Mouse (Mus musculus): ENCODE data around the gene Srsf1. TPM values are rescaled to one million over a fixed set of nuclear protein-coding genes. Genes with fewer than 3 reads are reported as not detected.

Gene Srsf1
- polyA plus RNA-seq, 1 experiment, result 247 TPM

- 94% methylated on average over 1 of the region's 1 CpGs for WGBS
- TF ChIP-seq CTCF (IDR thresholded peaks at IDR 0.05; ENCODE audit: borderline replicate concordance, control insufficient read depth, extremely low read depth, insufficient read depth, low read length, poor library complexity), result no peak
- TF ChIP-seq POLR2A (IDR thresholded peaks at IDR 0.05; ENCODE audit: control insufficient read depth, extremely low read depth, insufficient read depth, low read length, poor library complexity), result no peak
- H3K36me3 ChIP-seq (ENCODE audit: control insufficient read depth, insufficient read depth, low read length), result peaks cover 66% of the 10 kb centered on the region
Observed at GRCm38 (mm10) chr11:88075701-88076100, 28.5 kb downstream of the Srsf1 start.

GRCm38 (mm10) chr11:88076394-88076793, 29.2 kb downstream of the Srsf1 start:
- Histone ChIP-seq H3K4me1 (replicated peaks; ENCODE audit: control insufficient read depth, insufficient read depth, low read length) (peaks cover 10% of the 10 kb centered on the region), H3K27ac (ENCODE audit: control insufficient read depth, insufficient read depth, low read length) (no peak overlapping the region), H3K36me3 (ENCODE audit: control insufficient read depth, insufficient read depth, low read length) (peaks cover 73% of the 10 kb centered on the region), H3K4me3 (ENCODE audit: control insufficient read depth, insufficient read depth, low read length) (no peak overlapping the region), H3K27me3 (ENCODE audit: control insufficient read depth, insufficient read depth, low read length) (no peaks in the 10 kb centered on the region)
- no peak for DNase-seq
- TF ChIP-seq CTCF (IDR thresholded peaks at IDR 0.05; ENCODE audit: borderline replicate concordance, control insufficient read depth, extremely low read depth, insufficient read depth, low read length, poor library complexity) (no peak), POLR2A (IDR thresholded peaks at IDR 0.05; ENCODE audit: control insufficient read depth, extremely low read depth, insufficient read depth, low read length, poor library complexity) (no peak)
- 80% methylated on average over 1 of the region's 1 CpGs for WGBS

More at GRCm38 (mm10) chr11:88075701-88076100, 28.5 kb downstream of the Srsf1 start:
- DNase-seq, result no peak
- Histone ChIP-seq H3K4me3 (ENCODE audit: control insufficient read depth, insufficient read depth, low read length) (no peak overlapping the region), H3K27me3 (ENCODE audit: control insufficient read depth, insufficient read depth, low read length) (no peaks in the 10 kb centered on the region), H3K27ac (ENCODE audit: control insufficient read depth, insufficient read depth, low read length) (no peak overlapping the region), H3K4me1 (replicated peaks; ENCODE audit: control insufficient read depth, insufficient read depth, low read length) (peaks cover 10% of the 10 kb centered on the region)

- H3K4me1 ChIP-seq (replicated peaks; ENCODE audit: control insufficient read depth, insufficient read depth, low read length), result peaks cover 5% of the 10 kb centered on the region
- no peak for DNase-seq
- TF ChIP-seq POLR2A (IDR thresholded peaks at IDR 0.05; ENCODE audit: control insufficient read depth, extremely low read depth, insufficient read depth, low read length, poor library complexity) (no peak), CTCF (IDR thresholded peaks at IDR 0.05; ENCODE audit: borderline replicate concordance, control insufficient read depth, extremely low read depth, insufficient read depth, low read length, poor library complexity) (no peak)
- H3K4me3 ChIP-seq (ENCODE audit: control insufficient read depth, insufficient read depth, low read length), result no peak overlapping the region
- H3K36me3 ChIP-seq (ENCODE audit: control insufficient read depth, insufficient read depth, low read length), result peaks cover 49% of the 10 kb centered on the region
- H3K27me3 ChIP-seq (ENCODE audit: control insufficient read depth, insufficient read depth, low read length), result no peaks in the 10 kb centered on the region
- 54% methylated on average over 6 of the region's 6 CpGs for WGBS
- no peak overlapping the region for H3K27ac ChIP-seq (ENCODE audit: control insufficient read depth, insufficient read depth, low read length)
Observed at GRCm38 (mm10) chr11:88083699-88084098, 36.5 kb downstream of the Srsf1 start.

- Histone ChIP-seq H3K36me3 (ENCODE audit: control insufficient read depth, insufficient read depth, low read length) (peaks cover 16% of the 10 kb centered on the region), H3K4me1 (replicated peaks; ENCODE audit: control insufficient read depth, insufficient read depth, low read length) (peaks cover 12% of the 10 kb centered on the region), H3K27me3 (ENCODE audit: control insufficient read depth, insufficient read depth, low read length) (no peaks in the 10 kb centered on the region), H3K4me3 (ENCODE audit: control insufficient read depth, insufficient read depth, low read length) (no peak overlapping the region), H3K27ac (ENCODE audit: control insufficient read depth, insufficient read depth, low read length) (no peak overlapping the region)
- WGBS, result 16% methylated on average over 25 of the region's 25 CpGs
- DNase-seq, result peak; percentile 78
- TF ChIP-seq CTCF (IDR thresholded peaks at IDR 0.05; ENCODE audit: borderline replicate concordance, control insufficient read depth, extremely low read depth, insufficient read depth, low read length, poor library complexity) (no peak), POLR2A (IDR thresholded peaks at IDR 0.05; ENCODE audit: control insufficient read depth, extremely low read depth, insufficient read depth, low read length, poor library complexity) (no peak)
Observed at GRCm38 (mm10) chr11:88086737-88087627, 39.8 kb downstream of the Srsf1 start.

- 96% methylated on average over 5 of the region's 5 CpGs for WGBS
- DNase-seq, result no peak
- Histone ChIP-seq H3K4me1 (replicated peaks; ENCODE audit: control insufficient read depth, insufficient read depth, low read length) (peaks cover 19% of the 10 kb centered on the region), H3K4me3 (ENCODE audit: control insufficient read depth, insufficient read depth, low read length) (no peak overlapping the region), H3K36me3 (ENCODE audit: control insufficient read depth, insufficient read depth, low read length) (no peaks in the 10 kb centered on the region), H3K27ac (ENCODE audit: control insufficient read depth, insufficient read depth, low read length) (no peak overlapping the region), H3K27me3 (ENCODE audit: control insufficient read depth, insufficient read depth, low read length) (no peaks in the 10 kb centered on the region)
- TF ChIP-seq CTCF (IDR thresholded peaks at IDR 0.05; ENCODE audit: borderline replicate concordance, control insufficient read depth, extremely low read depth, insufficient read depth, low read length, poor library complexity) (no peak), POLR2A (IDR thresholded peaks at IDR 0.05; ENCODE audit: control insufficient read depth, extremely low read depth, insufficient read depth, low read length, poor library complexity) (no peak)
Observed at GRCm38 (mm10) chr11:88089150-88089549, 42.0 kb downstream of the Srsf1 start.

- no peak for TF ChIP-seq CTCF (IDR thresholded peaks at IDR 0.05; ENCODE audit: borderline replicate concordance, control insufficient read depth, extremely low read depth, insufficient read depth, low read length, poor library complexity)
- no peak for TF ChIP-seq POLR2A (IDR thresholded peaks at IDR 0.05; ENCODE audit: control insufficient read depth, extremely low read depth, insufficient read depth, low read length, poor library complexity)
- WGBS, result 61% methylated on average over 5 of the region's 5 CpGs
- H3K27me3 ChIP-seq (ENCODE audit: control insufficient read depth, insufficient read depth, low read length), result no peaks in the 10 kb centered on the region
- no peaks in the 10 kb centered on the region for H3K36me3 ChIP-seq (ENCODE audit: control insufficient read depth, insufficient read depth, low read length)
- H3K4me1 ChIP-seq (replicated peaks; ENCODE audit: control insufficient read depth, insufficient read depth, low read length), result peaks cover 19% of the 10 kb centered on the region
- DNase-seq, result no peak
- H3K27ac ChIP-seq (ENCODE audit: control insufficient read depth, insufficient read depth, low read length), result no peak overlapping the region
- H3K4me3 ChIP-seq (ENCODE audit: control insufficient read depth, insufficient read depth, low read length), result no peak overlapping the region
Observed at GRCm38 (mm10) chr11:88090293-88090692, 43.1 kb downstream of the Srsf1 start.
